Mouse (Mus musculus) frontal cortex, adult 2 months (tissue): ENCODE results near the gene Arhgap24. TPM values are rescaled to one million over a fixed set of nuclear protein-coding genes. Genes with fewer than 3 reads are reported as not detected.

Source experiments
- DNase-seq, 2 experiments: peaks; one replicate each; pipeline ENCODE4 v3.0.0; 2022; ENCODE audit warnings: low spot score in 1 of 2; ENCODE audit errors: extremely low spot score in 1 of 2
- polyA plus RNA-seq: library from polyadenylated mRNA; depleted of rRNA; stranded (reverse); fragments of >200 nt; gene quantifications from 2 replicates; pipeline ENCODE4 v1.2.3, GENCODE M21; 2012

Gene Arhgap24
- polyA plus RNA-seq, 1 experiment = 6.2 TPM

- no peak for DNase-seq
Measured at GRCm38 (mm10) chr5:102571445-102571844, 90.3 kb downstream of the Arhgap24 start.

- no peak for DNase-seq
Measured at GRCm38 (mm10) chr5:102576750-102577149, 95.6 kb downstream of the Arhgap24 start.

GRCm38 (mm10) chr5:102577729-102578128 lies 96.5 kb downstream of the Arhgap24 start:
- no peak for DNase-seq

GRCm38 (mm10) chr5:102578431-102578830 lies 97.2 kb downstream of the Arhgap24 start:
- DNase-seq = no peak

GRCm38 (mm10) chr5:102582864-102583410 lies 101.7 kb downstream of the Arhgap24 start:
- no peak for DNase-seq

GRCm38 (mm10) chr5:102591422-102591821 lies 110.2 kb downstream of the Arhgap24 start:
- no peak for DNase-seq

- DNase-seq = no peak
Measured at GRCm38 (mm10) chr5:102593058-102593457, 111.9 kb downstream of the Arhgap24 start.

- no peak for DNase-seq
Measured at GRCm38 (mm10) chr5:102599102-102599501, 117.9 kb downstream of the Arhgap24 start.

GRCm38 (mm10) chr5:102613571-102613970 lies 132.4 kb downstream of the Arhgap24 start:
- DNase-seq = no peak

- DNase-seq = no peak
Measured at GRCm38 (mm10) chr5:102614081-102614480, 132.9 kb downstream of the Arhgap24 start.

GRCm38 (mm10) chr5:102615249-102615648 lies 134.1 kb downstream of the Arhgap24 start:
- DNase-seq = no peak

- DNase-seq = no peak
Measured at GRCm38 (mm10) chr5:102621036-102621435, 139.8 kb downstream of the Arhgap24 start.

GRCm38 (mm10) chr5:102623807-102624435 lies 142.7 kb downstream of the Arhgap24 start:
- DNase-seq = no peak

- no peak for DNase-seq
Measured at GRCm38 (mm10) chr5:102626671-102627070, 145.5 kb downstream of the Arhgap24 start.

- no peak for DNase-seq
Measured at GRCm38 (mm10) chr5:102629362-102629771, 148.2 kb downstream of the Arhgap24 start.

- no peak for DNase-seq
Measured at GRCm38 (mm10) chr5:102635591-102635990, 154.4 kb downstream of the Arhgap24 start.

- no peak for DNase-seq
Measured at GRCm38 (mm10) chr5:102639782-102640559, 158.8 kb downstream of the Arhgap24 start.

GRCm38 (mm10) chr5:102643364-102643763 lies 162.2 kb downstream of the Arhgap24 start:
- no peak for DNase-seq

GRCm38 (mm10) chr5:102643820-102644219 lies 162.6 kb downstream of the Arhgap24 start:
- no peak for DNase-seq

- no peak for DNase-seq
Measured at GRCm38 (mm10) chr5:102659061-102659460, 177.9 kb downstream of the Arhgap24 start.

- no peak for DNase-seq
Measured at GRCm38 (mm10) chr5:102664988-102665726, 184.0 kb downstream of the Arhgap24 start.
